Mouse (Mus musculus) olfactory bulb, adult 2 months (tissue): ENCODE measurements around the gene Olfr651.

Experiments used
- CTCF ChIP-seq: fragments of 200-500 bp; IDR thresholded peaks from 2 replicates; pipeline ENCODE4 v1.5.1; 2012; ENCODE audit warnings: low read depth, mild to moderate bottlenecking, low read length, moderate library complexity; ENCODE audit not compliant: insufficient read depth
- POLR2A ChIP-seq: fragments of 200-500 bp; IDR thresholded peaks from 2 replicates; pipeline ENCODE4 v1.6.1; 2012; ENCODE audit warnings: mild to moderate bottlenecking, low read depth, low read length, moderate library complexity; ENCODE audit not compliant: insufficient read depth

GRCm38 (mm10) chr7:104552700-104553099 is 2.8 kb downstream of the Olfr651 start:
- TF ChIP-seq CTCF (no peak), POLR2A (no peak)
